Mouse (Mus musculus) limb, embryonic 10.5 days (tissue): ENCODE data around the gene Siglece. TPM values are rescaled to one million over a fixed set of nuclear protein-coding genes. Genes with fewer than 3 reads are reported as not detected.

ENCODE experiments used
- DNase-seq: peaks from one replicate; pipeline ENCODE4 v3.0.0-alpha.2; 2017; ENCODE audit warnings: low spot score
- H3K27ac ChIP-seq: fragments of 300-500 bp; sonication (generic); 2 replicates; pipeline ENCODE4 v1.5.1; 2016; ENCODE audit warnings: mild to moderate bottlenecking
- H3K27me3 ChIP-seq: fragments of 300-500 bp; sonication (generic); 2 replicates; pipeline ENCODE4 v1.6.1; 2016; ENCODE audit warnings: low read depth, mild to moderate bottlenecking; ENCODE audit not compliant: poor library complexity, severe bottlenecking
- H3K36me3 ChIP-seq: fragments of 300-500 bp; sonication (generic); 2 replicates; pipeline ENCODE4 v1.6.1; 2016; ENCODE audit warnings: mild to moderate bottlenecking, moderate library complexity
- H3K4me1 ChIP-seq: fragments of 300-500 bp; sonication (generic); 2 replicates; pipeline ENCODE4 v1.6.1; 2016
- H3K4me3 ChIP-seq: fragments of 300-500 bp; sonication (generic); 2 replicates; pipeline ENCODE4 v1.5.1; 2016; ENCODE audit warnings: mild to moderate bottlenecking, moderate library complexity
- H3K9me3 ChIP-seq: fragments of 300-500 bp; sonication (generic); replicated peaks from 2 replicates; pipeline ENCODE4 v1.6.1; 2016; ENCODE audit warnings: mild to moderate bottlenecking
- WGBS: fragments of 180-500 bp; shearing (Covaris S2); methylation state at CpG from one replicate; pipeline ENCODE4 v1.1.7; 2016; 5-methylcytosine and 5-hydroxymethylcytosine counted together
- polyA plus RNA-seq: library from polyadenylated mRNA; unstranded; fragments of >200 nt; fragmentation: Nextera tagmentation; extraction: Ambion mirVana; gene quantifications from 2 replicates; pipeline ENCODE4 v1.2.1, GENCODE M21; 2016

Siglece gene
- polyA plus RNA-seq, 1 experiment from 2014 or later: 0.21 TPM

- WGBS: 91% methylated on average over 1 of the region's 1 CpGs
- Histone ChIP-seq H3K27ac (no peak overlapping the region), H3K27me3 (no peaks in the 10 kb centered on the region), H3K4me1 (no peaks in the 10 kb centered on the region), H3K36me3 (no peaks in the 10 kb centered on the region), H3K4me3 (no peak overlapping the region), H3K9me3 (no peaks in the 10 kb centered on the region)
- DNase-seq: no peak
Observed at GRCm38 (mm10) chr7:43662804-43663203, 2.8 kb upstream of the Siglece start.

- 76% methylated on average over 6 of the region's 6 CpGs for WGBS
- DNase-seq: no peak
- H3K9me3 ChIP-seq: 0 out of 2 replicates have a peak, but pooled peaks cover 2% of the 10 kb centered on the region
- no peak overlapping the region for H3K4me3 ChIP-seq
- no peak overlapping the region for H3K27ac ChIP-seq
- no peaks in the 10 kb centered on the region for H3K27me3 ChIP-seq
- H3K36me3 ChIP-seq: no peaks in the 10 kb centered on the region
- no peaks in the 10 kb centered on the region for H3K4me1 ChIP-seq
Observed at GRCm38 (mm10) chr7:43656232-43656631, 3.7 kb downstream of the Siglece start.

DNA sequence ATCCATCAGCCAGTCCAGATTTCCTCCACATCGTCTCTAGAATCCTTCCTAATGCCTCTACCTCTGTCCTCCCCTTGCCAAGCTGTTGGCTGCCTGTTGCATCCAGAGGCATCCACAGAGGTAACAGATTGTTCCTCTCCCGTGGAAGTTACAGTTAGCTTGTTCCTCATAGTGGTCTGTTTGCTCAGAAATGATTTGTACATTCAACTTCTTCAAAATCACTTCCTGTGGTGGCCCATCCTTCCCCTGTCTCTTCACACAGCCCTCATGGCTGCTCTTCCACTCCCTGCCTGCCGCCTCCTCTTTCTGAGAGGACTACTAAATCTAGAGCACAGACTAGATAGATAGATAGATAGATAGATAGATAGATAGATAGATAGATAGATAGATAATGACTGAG, 5.4 kb downstream of the Siglece start:
- Histone ChIP-seq H3K27ac (no peak overlapping the region), H3K4me3 (no peak overlapping the region), H3K4me1 (no peaks in the 10 kb centered on the region), H3K9me3 (0 out of 2 replicates have a peak, but pooled peaks cover 2% of the 10 kb centered on the region), H3K27me3 (no peaks in the 10 kb centered on the region), H3K36me3 (no peaks in the 10 kb centered on the region)
- no peak for DNase-seq
- WGBS: 84% methylated on average over 3 of the region's 3 CpGs

DNA sequence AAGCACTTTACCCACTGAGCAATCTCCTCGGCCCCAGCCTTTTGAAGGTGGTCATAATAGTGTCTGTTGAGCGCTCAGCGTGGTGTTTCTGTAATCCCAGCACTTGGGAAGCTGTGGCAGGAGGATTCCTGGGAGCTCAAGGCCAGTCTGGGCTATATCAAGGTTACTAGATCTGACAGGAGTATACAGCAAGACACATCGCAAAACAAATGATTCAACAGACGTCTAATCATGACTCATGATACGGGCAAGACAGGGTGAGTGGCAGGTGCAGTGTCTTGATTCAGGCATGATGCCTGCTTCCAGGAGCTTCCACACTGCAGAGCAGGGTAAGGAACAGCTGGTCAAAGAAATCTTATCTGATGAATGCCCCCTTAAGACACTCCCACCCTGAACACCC, 7.3 kb downstream of the Siglece start:
- 91% methylated on average over 6 of the region's 6 CpGs for WGBS
- Histone ChIP-seq H3K27me3 (no peaks in the 10 kb centered on the region), H3K4me1 (no peaks in the 10 kb centered on the region), H3K36me3 (no peaks in the 10 kb centered on the region), H3K27ac (no peak overlapping the region), H3K4me3 (no peak overlapping the region), H3K9me3 (0 out of 2 replicates have a peak, but pooled peaks cover 2% of the 10 kb centered on the region)
- no peak for DNase-seq

DNA sequence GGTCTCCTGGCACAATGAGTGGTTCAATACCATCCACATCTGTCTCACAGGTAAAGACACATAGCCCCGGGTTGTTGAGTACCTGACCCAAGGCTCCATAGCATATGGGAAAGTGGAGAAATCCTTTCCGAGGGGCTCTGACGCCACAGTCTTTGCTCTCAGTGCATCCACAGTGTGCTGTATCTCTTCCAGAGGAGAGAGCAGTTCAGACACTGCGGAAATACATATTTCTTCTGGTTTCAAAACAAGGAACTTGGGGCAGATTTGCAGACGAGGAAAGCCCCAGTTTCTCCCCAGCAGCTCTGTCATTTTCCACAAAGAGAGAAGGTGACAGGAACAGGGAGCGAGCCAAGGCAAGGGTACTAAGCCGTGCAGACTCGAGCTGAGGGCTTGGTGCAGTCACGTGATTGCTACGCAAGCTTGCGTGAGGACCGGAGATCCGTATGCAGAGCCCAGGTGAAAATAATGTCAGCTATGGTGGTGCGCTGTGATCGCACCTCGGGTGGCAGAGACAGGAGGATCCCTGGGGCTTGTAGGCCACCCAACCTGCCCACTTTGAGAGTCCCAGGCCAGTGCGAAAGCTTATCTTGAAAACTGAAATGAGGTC, 16.8 kb downstream of the Siglece start:
- Histone ChIP-seq H3K27ac (no peak overlapping the region), H3K9me3 (no peaks in the 10 kb centered on the region), H3K4me3 (no peak overlapping the region), H3K27me3 (no peaks in the 10 kb centered on the region), H3K4me1 (no peaks in the 10 kb centered on the region), H3K36me3 (no peaks in the 10 kb centered on the region)
- 88% methylated on average over 17 of the region's 17 CpGs for WGBS
- no peak for DNase-seq

DNA sequence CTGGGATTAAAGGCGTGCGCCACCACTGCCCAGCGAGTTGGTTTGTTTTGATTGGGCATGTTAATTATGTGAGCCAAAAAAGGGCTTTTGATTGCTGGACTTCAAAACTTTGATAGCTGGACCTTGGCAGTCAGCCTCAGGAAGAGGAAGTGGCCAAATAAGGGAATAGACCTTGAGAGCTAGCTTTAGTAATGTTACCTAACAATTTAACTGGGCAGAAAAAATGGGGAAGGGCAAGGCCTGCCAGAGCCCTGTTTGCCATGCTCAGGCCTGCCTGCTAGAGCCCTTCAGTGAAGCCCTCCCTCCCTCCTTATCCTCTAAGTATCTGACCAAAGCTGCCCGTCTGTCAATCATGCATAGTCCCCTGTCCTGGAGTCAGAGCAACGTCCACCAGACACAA, 17.4 kb downstream of the Siglece start:
- Histone ChIP-seq H3K27ac (no peak overlapping the region), H3K4me1 (no peaks in the 10 kb centered on the region), H3K36me3 (no peaks in the 10 kb centered on the region), H3K4me3 (no peak overlapping the region), H3K27me3 (no peaks in the 10 kb centered on the region), H3K9me3 (no peaks in the 10 kb centered on the region)
- no peak for DNase-seq
- WGBS: 88% methylated on average over 5 of the region's 5 CpGs

GRCm38 (mm10) chr7:43637118-43637517, 22.8 kb downstream of the Siglece start:
- H3K4me3 ChIP-seq: no peak overlapping the region
- DNase-seq: no peak
- H3K36me3 ChIP-seq: no peaks in the 10 kb centered on the region
- no peaks in the 10 kb centered on the region for H3K9me3 ChIP-seq
- H3K27ac ChIP-seq: no peak overlapping the region
- no peaks in the 10 kb centered on the region for H3K4me1 ChIP-seq
- no peaks in the 10 kb centered on the region for H3K27me3 ChIP-seq
- WGBS: 85% methylated on average over 1 of the region's 1 CpGs

- no peaks in the 10 kb centered on the region for H3K4me1 ChIP-seq
- no peaks in the 10 kb centered on the region for H3K36me3 ChIP-seq
- no peak overlapping the region for H3K4me3 ChIP-seq
- H3K27me3 ChIP-seq: no peaks in the 10 kb centered on the region
- 70% methylated on average over 2 of the region's 2 CpGs for WGBS
- H3K9me3 ChIP-seq: no peaks in the 10 kb centered on the region
- no peak overlapping the region for H3K27ac ChIP-seq
- no peak for DNase-seq
Observed at GRCm38 (mm10) chr7:43636194-43636593, 23.8 kb downstream of the Siglece start.

DNA sequence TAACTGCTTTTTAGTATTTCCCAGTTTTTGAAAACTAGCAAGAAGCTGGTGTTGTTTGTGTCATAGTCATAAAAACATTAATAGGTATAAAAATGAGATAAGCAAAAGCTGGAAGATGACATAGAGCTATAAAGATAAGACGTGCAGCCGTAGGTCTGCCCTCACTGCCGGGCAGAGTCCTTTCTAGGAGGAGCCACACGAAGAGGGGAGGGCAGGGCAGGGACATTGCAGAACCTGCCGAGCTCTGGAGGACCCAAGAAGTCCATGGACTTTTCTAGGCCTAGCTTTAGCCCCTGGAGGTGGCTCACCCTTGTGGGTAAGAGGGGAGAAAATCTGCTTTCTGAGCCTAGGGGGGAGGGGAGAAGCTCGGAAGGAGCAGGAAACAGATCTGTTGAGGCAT, 25.5 kb downstream of the Siglece start, which contains the start of gene Ceacam18:
Gene Ceacam18 (plus strand): TSS at position 208 of the 400 bp plus-strand sequence.
- no peak within 1 kb of the TSS for H3K4me3 ChIP-seq
- no peaks in the 10 kb centered on the region for H3K27me3 ChIP-seq
- WGBS: 79% methylated on average over 6 of the region's 6 CpGs
- no peaks in the 10 kb centered on the region for H3K9me3 ChIP-seq
- no peak for DNase-seq
- H3K36me3 ChIP-seq: no peaks in the 10 kb centered on the region
- no peak within 1 kb of the TSS for H3K27ac ChIP-seq
- no peaks in the 10 kb centered on the region for H3K4me1 ChIP-seq

GRCm38 (mm10) chr7:43633940-43634339, 26.0 kb downstream of the Siglece start:
- WGBS: 85% methylated on average over 4 of the region's 4 CpGs
- no peak for DNase-seq
- no peak overlapping the region for H3K27ac ChIP-seq

DNA sequence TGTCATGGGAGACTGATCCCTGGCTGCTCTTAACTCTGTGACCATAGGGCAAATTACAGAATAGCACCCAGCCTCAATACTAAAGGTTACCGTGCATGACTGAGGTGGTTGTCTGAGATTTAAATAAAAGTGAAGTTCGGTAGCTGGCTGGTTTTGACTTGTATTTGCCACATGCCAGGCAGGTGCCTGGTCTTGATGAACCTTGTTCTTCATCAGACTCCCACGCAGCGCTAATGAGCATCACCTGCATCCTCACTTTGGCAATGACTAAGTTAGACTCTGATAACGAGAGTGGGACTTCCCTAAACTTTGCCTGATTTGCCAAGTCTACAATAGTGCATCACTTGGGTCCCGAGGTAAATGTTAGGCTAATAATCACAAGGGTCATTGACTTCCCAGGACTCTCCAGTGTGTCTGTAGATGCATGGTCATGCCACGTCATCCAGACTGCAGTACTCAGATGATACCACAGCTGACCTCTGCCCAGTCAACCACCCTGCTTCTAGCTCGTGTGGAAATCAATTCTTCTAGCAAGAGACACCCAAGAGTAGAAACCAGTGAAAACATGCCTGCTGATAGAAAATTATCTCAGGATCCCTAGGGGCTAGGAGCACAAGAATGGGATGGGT, 34.1 kb downstream of the Siglece start:
- 85% methylated on average over 8 of the region's 8 CpGs for WGBS
- Histone ChIP-seq H3K36me3 (no peaks in the 10 kb centered on the region), H3K27me3 (no peaks in the 10 kb centered on the region), H3K27ac (no peak overlapping the region), H3K9me3 (no peaks in the 10 kb centered on the region), H3K4me3 (no peak overlapping the region), H3K4me1 (peaks cover 4% of the 10 kb centered on the region)
- no peak for DNase-seq

More at GRCm38 (mm10) chr7:43633940-43634339, 26.0 kb downstream of the Siglece start:
- no peaks in the 10 kb centered on the region for H3K27me3 ChIP-seq
- H3K36me3 ChIP-seq: no peaks in the 10 kb centered on the region
- no peaks in the 10 kb centered on the region for H3K4me1 ChIP-seq
- H3K9me3 ChIP-seq: no peaks in the 10 kb centered on the region
- H3K4me3 ChIP-seq: no peak overlapping the region

DNA sequence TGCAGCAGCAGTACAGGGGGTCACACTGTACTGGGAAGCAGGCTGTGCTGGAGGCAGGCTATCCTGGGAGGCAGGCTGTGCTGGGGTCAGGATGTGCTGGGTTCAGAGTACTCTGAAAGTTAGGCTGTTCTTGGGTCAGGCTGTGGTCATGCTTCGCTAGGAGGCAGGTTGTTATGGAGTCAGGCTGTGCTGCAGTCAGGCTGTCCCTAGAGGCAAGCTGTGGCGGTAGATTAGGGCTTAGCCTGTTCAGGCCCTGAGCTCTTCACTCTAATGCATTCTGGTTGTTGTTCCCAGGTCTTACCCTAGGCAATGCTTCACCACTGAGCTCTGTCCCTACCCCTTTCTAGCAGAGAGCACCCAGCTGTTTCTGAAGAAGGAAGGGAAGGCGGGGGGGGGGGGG, 34.9 kb downstream of the Siglece start:
- no peak for DNase-seq
- WGBS: 65% methylated on average over 3 of the region's 3 CpGs
- Histone ChIP-seq H3K9me3 (no peaks in the 10 kb centered on the region), H3K27ac (no peak overlapping the region), H3K36me3 (no peaks in the 10 kb centered on the region), H3K4me1 (peaks cover 4% of the 10 kb centered on the region), H3K4me3 (no peak overlapping the region), H3K27me3 (no peaks in the 10 kb centered on the region)

GRCm38 (mm10) chr7:43623819-43624218, 36.1 kb downstream of the Siglece start:
- DNase-seq: peak; percentile 41
- no peaks in the 10 kb centered on the region for H3K9me3 ChIP-seq
- 14% methylated on average over 10 of the region's 10 CpGs for WGBS
- no peak overlapping the region for H3K4me3 ChIP-seq
- H3K4me1 ChIP-seq: peaks cover 4% of the 10 kb centered on the region
- no peaks in the 10 kb centered on the region for H3K27me3 ChIP-seq
- H3K27ac ChIP-seq: no peak overlapping the region
- no peaks in the 10 kb centered on the region for H3K36me3 ChIP-seq
